Mouse (Mus musculus) lung, postnatal 25 days (tissue): ENCODE results near the gene Hspb2.

ENCODE experiments used
- DNase-seq: peaks from one replicate; pipeline ENCODE4 v3.0.0; 2022; ENCODE audit warnings: low spot score

The Hspb2 gene

DNA sequence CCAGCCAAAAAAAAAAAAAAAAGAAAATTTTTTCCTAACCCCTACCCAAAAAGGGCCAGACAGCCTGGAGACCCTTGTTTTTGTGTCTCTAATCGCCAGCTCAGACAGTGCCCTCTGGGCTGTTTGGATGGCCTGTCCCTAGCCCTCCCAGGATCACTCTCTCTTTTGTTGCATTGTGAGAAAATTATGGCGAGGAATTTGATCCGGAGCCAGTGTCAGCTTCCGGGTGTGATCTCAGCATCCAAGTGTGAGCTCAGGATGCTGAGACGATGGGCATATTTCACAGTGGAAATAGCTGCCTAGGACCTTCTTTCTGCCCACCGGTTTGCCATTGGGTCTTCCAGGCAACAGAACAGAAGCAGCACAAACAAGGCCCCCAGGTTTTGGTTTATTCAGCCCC, 1.4 kb downstream of the Hspb2 start:
- DNase-seq: no peak

DNA sequence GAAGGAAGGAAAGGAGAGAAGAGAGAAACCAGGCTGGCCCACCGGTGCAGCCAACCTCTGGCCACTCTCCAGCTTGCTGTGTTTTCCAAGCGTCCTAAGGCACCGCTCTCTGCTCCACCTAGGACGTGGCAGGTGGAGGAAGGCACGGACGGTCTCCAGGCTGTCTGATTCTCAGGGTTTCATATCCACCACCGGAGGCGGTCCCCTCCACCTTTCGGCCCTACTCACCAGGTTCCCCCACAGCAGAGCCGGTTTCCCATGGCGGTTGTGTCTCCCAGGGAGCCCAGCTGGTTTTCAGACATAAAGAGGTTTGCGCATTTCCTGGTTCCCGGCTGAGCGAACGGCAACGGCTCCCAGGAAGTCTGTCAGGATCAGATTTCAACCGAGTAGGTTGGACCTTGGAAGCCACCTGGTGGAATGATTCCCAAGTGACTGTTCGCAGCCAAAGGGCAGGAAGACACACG, 5.9 kb downstream of the Hspb2 start, which contains the start of gene 2310030G06Rik:
2310030G06Rik (minus strand) TSS at position 323 of the 464 bp plus-strand sequence.
- DNase-seq: peak; percentile 82

DNA sequence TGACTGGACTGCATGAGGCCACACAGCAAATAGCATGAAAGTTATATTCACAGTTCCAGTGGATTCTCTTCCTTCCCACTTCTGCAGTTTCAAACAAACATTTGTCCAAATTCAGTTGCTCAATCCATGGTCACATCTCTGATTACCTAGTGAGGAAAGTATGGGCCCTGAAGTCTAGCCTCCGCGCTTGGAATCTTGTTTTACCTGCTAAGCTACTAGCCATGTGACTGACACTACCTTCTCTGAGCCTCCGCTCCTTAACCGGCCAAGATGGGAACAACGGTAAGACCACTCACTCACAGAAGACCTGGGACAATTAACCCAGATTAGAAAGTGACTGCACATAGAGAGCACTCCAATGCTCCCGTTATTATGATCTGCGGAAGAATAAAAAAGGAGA, 6.3 kb downstream of the Hspb2 start:
- peak; percentile 76 for DNase-seq

GRCm38 (mm10) chr9:50742744-50743143, 9.4 kb downstream of the Hspb2 start:
- no peak for DNase-seq

GRCm38 (mm10) chr9:50742261-50742660, 9.9 kb downstream of the Hspb2 start:
- no peak for DNase-seq

GRCm38 (mm10) chr9:50740867-50741784, 11.0 kb downstream of the Hspb2 start:
- no peak for DNase-seq

DNA sequence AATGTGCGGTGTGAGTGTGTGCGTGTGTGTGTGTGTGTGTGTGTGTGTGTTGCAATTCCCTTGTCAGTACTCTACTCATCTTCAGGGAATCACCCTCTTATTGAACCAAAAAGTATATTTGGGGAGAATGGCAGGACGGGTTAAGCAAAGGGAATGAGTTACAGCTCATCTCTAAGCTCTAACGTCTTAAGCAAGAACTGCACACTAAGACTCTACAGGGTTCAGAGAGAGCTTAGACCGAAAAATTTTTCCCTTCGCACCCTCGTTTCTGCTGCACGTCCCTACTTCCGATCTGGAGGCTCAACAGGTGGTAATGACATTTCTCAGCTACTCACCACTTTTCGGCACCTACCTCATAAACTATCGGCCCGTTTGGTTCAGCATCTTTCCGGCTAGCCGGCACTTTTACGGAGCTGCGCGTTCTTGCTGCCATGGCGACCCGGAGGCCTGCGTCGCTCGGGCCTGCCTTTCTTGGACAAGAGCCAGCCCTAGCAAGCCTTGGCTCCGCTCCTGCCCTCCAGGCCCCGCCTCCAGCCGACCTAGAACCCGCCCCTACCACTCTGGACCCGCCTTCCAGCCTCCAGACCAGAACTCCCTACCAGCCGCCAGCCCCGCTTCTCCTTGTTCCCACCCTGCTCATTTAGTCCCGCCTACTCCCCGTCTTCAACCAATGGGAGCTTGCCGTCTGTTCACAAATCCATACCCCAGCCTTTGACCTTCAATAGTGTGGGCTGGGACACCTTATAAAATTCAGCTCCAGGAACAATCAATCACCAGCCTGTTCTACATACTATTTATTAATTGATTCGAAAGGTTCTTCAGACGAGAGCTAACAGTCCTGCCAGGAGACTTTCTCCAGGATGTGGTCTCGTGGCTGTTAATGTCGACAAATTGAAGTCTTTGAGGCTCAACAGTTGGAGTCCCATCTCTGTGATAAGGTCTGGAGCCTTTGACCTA, 13.0 kb downstream of the Hspb2 start, which contains the start of gene Dixdc1:
Dixdc1 (minus strand) TSS at position 604 of the 957 bp plus-strand sequence.
- peak; percentile 94 for DNase-seq

GRCm38 (mm10) chr9:50734989-50735388, 17.2 kb downstream of the Hspb2 start:
- DNase-seq: peak; percentile 71

GRCm38 (mm10) chr9:50732560-50732959, 19.6 kb downstream of the Hspb2 start:
- no peak for DNase-seq

GRCm38 (mm10) chr9:50729600-50729999, 22.6 kb downstream of the Hspb2 start:
- no peak for DNase-seq

GRCm38 (mm10) chr9:50727925-50728651, 24.1 kb downstream of the Hspb2 start:
- peak; percentile 36 for DNase-seq

DNA sequence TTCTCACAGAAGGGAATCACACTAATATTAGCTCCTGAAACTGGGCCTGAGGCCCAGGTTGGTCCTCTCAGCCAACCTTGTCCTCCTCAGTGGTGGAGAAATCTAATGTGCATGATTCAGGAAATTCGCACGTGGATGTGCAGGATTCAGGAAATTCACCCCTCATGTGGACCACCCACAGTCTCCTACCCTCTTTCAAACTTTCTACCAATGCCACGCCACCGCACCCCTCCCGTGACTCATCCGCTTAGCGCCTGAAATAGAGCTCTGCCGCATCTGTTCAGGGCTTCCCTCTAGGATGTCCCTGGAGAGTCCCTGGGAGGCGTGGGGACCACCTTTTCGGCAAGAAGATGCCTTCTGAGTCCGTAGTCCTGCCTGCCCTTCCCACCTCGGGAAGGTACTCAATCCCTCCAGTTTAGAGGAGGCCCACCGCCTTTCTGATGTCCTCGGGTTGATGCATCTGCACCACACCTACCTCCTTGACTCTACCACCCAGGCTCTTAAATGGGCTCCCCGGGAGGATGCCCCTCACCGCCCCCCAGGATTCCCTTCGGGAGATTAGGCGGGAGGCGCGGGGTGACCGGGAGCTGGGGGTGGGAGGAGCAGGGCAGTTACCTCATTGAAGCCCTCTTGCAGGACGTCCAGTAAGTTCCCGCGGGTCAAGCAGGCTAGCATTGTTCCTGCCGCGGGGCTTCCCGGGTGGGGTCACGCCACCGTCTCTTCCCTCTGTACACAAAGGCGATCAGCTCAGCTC, 24.8 kb downstream of the Hspb2 start:
- no peak for DNase-seq

- no peak for DNase-seq
Observed at GRCm38 (mm10) chr9:50725921-50726590, 26.1 kb downstream of the Hspb2 start.

- DNase-seq: no peak
Observed at GRCm38 (mm10) chr9:50724661-50725330, 27.4 kb downstream of the Hspb2 start.

DNA sequence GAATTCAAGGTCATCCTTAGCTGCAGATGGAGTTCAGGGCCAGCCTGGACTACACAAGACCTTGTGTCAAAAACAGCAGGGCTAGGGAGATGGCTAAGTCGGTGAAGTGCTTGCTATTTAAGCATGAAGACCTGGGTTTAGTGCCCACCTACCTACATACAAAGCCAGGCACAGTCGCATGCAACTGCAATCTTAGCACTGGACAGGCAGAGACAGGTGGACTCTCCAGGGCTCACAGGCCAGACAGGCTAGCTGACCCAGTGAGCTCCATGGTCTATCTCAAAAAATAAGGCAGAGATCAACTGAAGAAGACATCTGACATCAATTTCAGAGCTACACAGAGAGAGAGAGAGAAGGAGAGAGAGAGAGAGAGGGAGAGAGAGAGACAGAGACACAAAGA, 28.0 kb downstream of the Hspb2 start:
- DNase-seq: no peak

DNA sequence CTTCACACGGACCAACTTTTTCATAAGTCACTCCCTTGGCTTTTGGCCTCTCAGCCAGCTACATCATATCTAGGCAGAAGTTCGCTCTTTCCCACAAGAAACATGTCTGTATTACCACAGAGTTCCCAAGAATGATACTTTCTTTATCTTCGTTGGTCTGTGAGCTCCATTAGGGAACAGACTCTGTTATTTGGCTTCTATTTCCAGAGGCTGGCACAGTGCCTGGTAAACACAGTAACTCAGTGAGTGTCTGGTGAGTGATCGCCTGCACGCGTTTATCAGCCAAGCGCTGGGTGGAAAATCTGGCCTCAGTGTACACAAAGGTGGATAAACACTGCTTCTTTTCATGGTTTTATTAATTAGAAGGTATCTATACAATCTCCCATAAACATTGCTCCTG, 28.7 kb downstream of the Hspb2 start:
- DNase-seq: peak; percentile 85

DNA sequence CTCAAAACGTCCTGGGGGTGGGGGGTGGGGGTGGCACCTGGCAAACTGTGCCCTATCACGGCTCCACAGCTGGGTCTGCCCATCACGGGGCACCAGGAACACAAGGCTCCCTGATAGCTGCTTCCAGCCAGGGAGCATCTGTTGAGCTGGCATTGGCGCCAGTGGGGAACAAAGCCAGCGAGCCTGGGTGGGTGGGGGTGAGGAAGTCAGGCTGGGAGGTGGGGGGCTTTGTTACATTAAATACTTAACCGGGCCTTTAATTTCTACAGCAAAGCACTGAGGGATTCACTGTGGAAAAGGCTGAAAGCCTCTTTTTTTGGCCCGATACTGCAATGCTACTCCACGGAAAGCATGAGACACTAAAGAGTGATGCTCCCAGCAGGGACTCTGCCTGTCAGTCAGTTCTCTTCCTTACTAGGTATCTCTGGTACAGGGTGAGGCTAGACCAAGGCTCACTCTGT, 29.7 kb downstream of the Hspb2 start:
- no peak for DNase-seq

DNA sequence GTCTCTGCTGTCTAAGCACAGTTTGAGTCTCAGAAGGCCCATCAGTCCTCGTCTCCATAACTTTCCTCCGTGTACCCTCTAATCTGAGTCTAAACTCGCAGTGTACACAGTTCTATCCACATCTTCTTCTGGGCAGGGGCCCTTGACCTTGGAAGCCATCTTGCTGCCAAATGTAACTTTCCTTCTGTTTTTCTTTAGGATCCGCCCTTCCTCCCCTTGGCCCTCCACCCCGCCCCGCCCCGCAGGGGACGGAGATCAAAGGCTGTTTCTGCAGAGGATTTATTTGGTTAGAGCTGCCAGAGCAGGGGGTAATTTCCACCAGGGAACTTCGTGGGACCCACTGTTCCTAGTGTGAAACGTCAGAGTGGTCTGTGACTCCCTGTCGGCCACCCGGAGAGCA, 31.1 kb downstream of the Hspb2 start:
- DNase-seq: no peak

GRCm38 (mm10) chr9:50718878-50719277, 33.3 kb downstream of the Hspb2 start:
- no peak for DNase-seq

- peak; percentile 34 for DNase-seq
Observed at GRCm38 (mm10) chr9:50714188-50714587, 38.0 kb downstream of the Hspb2 start.
